Mouse (Mus musculus) CH12.LX (cell line): ENCODE data around the gene Prep.
"Not testable (repeated sequence)": the region's sequence is repeated elsewhere in the genome, so short reads cannot be mapped to it uniquely, and the experiment has no call there.

ENCODE experiments used
- CHD2 ChIP-seq: IDR thresholded peaks from 2 replicates; pipeline ENCODE4 v1.6.1; 2011; ENCODE audit warnings: low read length, improper control_type of control experiment
- CTCF ChIP-seq, 2 experiments: IDR thresholded peaks in 1 of 2; conservative IDR thresholded peaks in 1 of 2; 2 replicates each; pipeline ENCODE4 v1.5.1; 2011 to 2012; ENCODE audit warnings: low read depth in 2 of 2, low read length in 2 of 2, improper control_type of control experiment in 1 of 2, inconsistent platforms in 1 of 2, mild to moderate bottlenecking in 1 of 2, moderate library complexity in 1 of 2
- POLR2A ChIP-seq: IDR thresholded peaks from 2 replicates; pipeline ENCODE4 v1.6.1; 2011; ENCODE audit warnings: low read depth, mild to moderate bottlenecking, improper control_type of control experiment, low read length
- POLR2AphosphoS2 ChIP-seq: IDR thresholded peaks from 2 replicates; pipeline ENCODE4 v1.6.1; 2011; ENCODE audit warnings: low read depth, low read length, improper control_type of control experiment
- TCF12 ChIP-seq: IDR thresholded peaks from 2 replicates; pipeline ENCODE4 v1.6.1; 2014; ENCODE audit warnings: low read depth, mild to moderate bottlenecking, inconsistent platforms, low read length, improper control_type of control experiment
- ZNF384 ChIP-seq: IDR thresholded peaks from 2 replicates; pipeline ENCODE4 v1.6.1; 2012; ENCODE audit warnings: low read depth, low read length, improper control_type of control experiment, inconsistent platforms

GRCm38 (mm10) chr10:45084002-45084401, 17.0 kb downstream of the Prep start:
- not testable (repeated sequence) for TF ChIP-seq CTCF (conservative IDR thresholded peaks at IDR 0.05 in 1 of 2, IDR thresholded peaks at IDR 0.05 in 1 of 2; ENCODE audit: low read depth in 2 of 2, low read length in 2 of 2); POLR2A; ZNF384; POLR2AphosphoS2; CHD2; TCF12
